Comparison of ENCODE assay signal across 19 mouse cellular contexts in genomic region chr1:163907007-163907811, GRCm38 (mm10). TPM values are rescaled to one million over a fixed set of nuclear protein-coding genes. Genes with fewer than 3 reads are reported as not detected.
DNase-seq lines count a peak whose midpoint lies in the region; ATAC-seq and TF ChIP-seq lines count a peak whose summit lies in the region.
"Had no signal": no experiment of that assay in that cellular context is flagged by ENCODE, and none has a peak within 500 bp of the region (broad histone marks: within the 10 kb centered on the region; RNA-seq: fewer than 3 reads in every experiment).

No protein-coding gene starts in this region.

- H3K36me3 ChIP-seq in midbrain, embryonic 14.5 days (ENCODE audit: control insufficient read depth, insufficient read depth, low read length) = no peaks in the 10 kb centered on the region
- H3K36me3 ChIP-seq: liver, embryonic 12.5 days had no signal

- no peaks in the 10 kb centered on the region for H3K9me3 ChIP-seq in midbrain, embryonic 14.5 days (ENCODE audit: control insufficient read depth, low read length)
- H3K9me3 ChIP-seq: forebrain, embryonic 13.5 days; liver, embryonic 12.5 days; midbrain, embryonic 13.5 days had no signal

- no peaks in the 10 kb centered on the region for H3K27me3 ChIP-seq in midbrain, embryonic 14.5 days (ENCODE audit: control insufficient read depth, insufficient read depth, low read length)
- H3K27me3 ChIP-seq: CH12.LX; forebrain, embryonic 13.5 days; liver, embryonic 12.5 days; midbrain, embryonic 13.5 days had no signal

- H3K4me1 ChIP-seq in midbrain, embryonic 14.5 days (ENCODE audit: control insufficient read depth, insufficient read depth, low read length) = no peaks in the 10 kb centered on the region
- H3K4me1 ChIP-seq: forebrain, embryonic 13.5 days; liver, embryonic 12.5 days had no signal

- ATAC-seq in midbrain, embryonic 14.5 days (ENCODE audit: low FRiP score, low TSS enrichment) = no peak
- ATAC-seq: forebrain, embryonic 13.5 days; liver, embryonic 12.5 days; midbrain, embryonic 13.5 days had no signal

- H3K4me3 ChIP-seq in gastrocnemius, adult 2 months = peak overlapping the region; percentile 22; the same call in 1 of the 2 replicates
- no peak overlapping the region for H3K4me3 ChIP-seq in midbrain, embryonic 14.5 days (replicated peaks; ENCODE audit: low read depth, low read length)
- H3K4me3 ChIP-seq: forebrain, embryonic 13.5 days; liver, embryonic 12.5 days; midbrain, embryonic 13.5 days; myocyte had no signal

- TF ChIP-seq CTCF in gastrocnemius, adult 2 months (IDR thresholded peaks at IDR 0.05) = no peak

- peak overlapping the region; percentile 67 for H3K27ac ChIP-seq in gastrocnemius, adult 2 months
- H3K27ac ChIP-seq in midbrain, embryonic 14.5 days (replicated peaks; ENCODE audit: low read depth, low read length) = no peak overlapping the region
- H3K27ac ChIP-seq: forebrain, embryonic 13.5 days; liver, embryonic 12.5 days; midbrain, embryonic 13.5 days had no signal

- H3K9ac ChIP-seq in midbrain, embryonic 14.5 days (replicated peaks; ENCODE audit: low read length) = no peak overlapping the region
- H3K9ac ChIP-seq: forebrain, embryonic 13.5 days; liver, embryonic 12.5 days; midbrain, embryonic 13.5 days had no signal

- WGBS in midbrain, embryonic 14.5 days = 84% methylated on average over 4 of the region's 4 CpGs

- H3K4me2 ChIP-seq in midbrain, embryonic 14.5 days (ENCODE audit: low read length) = no peak overlapping the region
- H3K4me2 ChIP-seq: forebrain, embryonic 13.5 days; liver, embryonic 12.5 days; midbrain, embryonic 13.5 days had no signal

- no peak for DNase-seq in gastrocnemius, adult 2 months
- DNase-seq in gastrocnemius, postnatal 25 days = no peak
- peak; percentile 9 for DNase-seq in lung, postnatal 25 days (ENCODE audit: low spot score)
- DNase-seq in lung, postnatal 10 days = no peak
- DNase-seq in forelimb bud, embryonic 11.5 days (ENCODE audit: low read depth, low spot score) = peak; percentile 67
- peak; percentile 40 for DNase-seq in skeletal muscle tissue, adult 2 months (ENCODE audit: low read depth, low spot score)
- DNase-seq in spleen, adult 18-20 months = no peak
- DNase-seq in midbrain, embryonic 14.5 days = no peak
- DNase-seq: adrenal gland, postnatal 14 days; cerebellum, adult 18-20 months; kidney, adult 2 months; retina, postnatal 1 day; right cerebral cortex, postnatal 4 days; thymus, adult 18-20 months had no signal

- intact Hi-C loops in gastrocnemius, adult 2 months (cut with DNase I) = loop anchor here (10.0 kb wide), 2 partner anchors 602 to 812 kb away; no protein-coding TSS in a partner anchor

RNA-seq across cellular contexts. Expression of gene Scyl3, which starts 21.7 kb away (rescaled TPM):
- total RNA-seq in gastrocnemius, adult 2 months (2021) = 1 to 10 TPM; 4.3 to 5.9 TPM
- 1 to 10 TPM; 4.0 to 4.7 TPM for total RNA-seq in gastrocnemius, postnatal 25 days (2021)
- polyA plus RNA-seq in midbrain, embryonic 14.5 days (2014; fragmentation: Nextera tagmentation; extraction: Ambion mirVana) = 17.5 TPM in 2 replicates

Comparison
In these comparisons a context has a peak if more than half of its experiments do, and no peak if none do; other contexts are left out.
1. DNase-seq: peak in lung, postnatal 25 days (single experiment), forelimb bud, embryonic 11.5 days (single experiment) and skeletal muscle tissue, adult 2 months (single experiment); none in gastrocnemius, adult 2 months (single experiment), gastrocnemius, postnatal 25 days (single experiment), lung, postnatal 10 days (single experiment), spleen, adult 18-20 months (0 of 2) and midbrain, embryonic 14.5 days (single experiment).